15 mouse cellular contexts compared by ENCODE assay signal in the genomic region with DNA sequence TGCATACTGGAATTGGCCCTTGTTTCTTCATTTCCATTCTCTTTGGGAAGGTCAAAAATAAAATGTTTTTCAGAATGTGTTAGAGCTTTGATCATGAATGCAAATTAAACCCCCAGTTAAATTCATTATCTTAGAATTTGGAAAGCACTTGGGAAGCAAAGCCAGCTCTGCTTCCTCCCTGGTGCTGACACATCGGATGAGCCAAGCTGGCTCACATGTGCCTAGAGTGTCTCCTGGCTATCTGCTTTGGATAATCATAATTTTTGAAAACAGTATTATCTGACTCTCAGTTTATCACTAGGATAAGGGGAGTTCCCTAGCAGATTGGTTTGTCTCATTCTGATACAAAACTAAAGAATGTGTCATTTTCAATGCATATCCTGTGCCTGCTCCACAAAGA.
"Had no signal": no experiment of that assay in that cellular context is flagged by ENCODE, and none has a peak within 500 bp of the region (broad histone marks: within the 10 kb centered on the region; RNA-seq: fewer than 3 reads in every experiment).

No protein-coding gene starts in this region.

- H3K9ac ChIP-seq: neural tube, embryonic 15.5 days; stomach, embryonic 15.5 days had no signal

- DNase-seq: retina, postnatal 1 day; right cerebral cortex, adult 18-20 months; right cerebral cortex, postnatal 14 days; right cerebral cortex, postnatal 25 days; right cerebral cortex, postnatal 4 days; spleen, adult 18-20 months; thymus, adult 18-20 months; thymus, adult 2 months; thymus, postnatal 14 days; thymus, postnatal 25 days; thymus, postnatal 36 days; thymus, postnatal 4 days had no signal

- H3K9me3 ChIP-seq: neural tube, embryonic 15.5 days; stomach, embryonic 15.5 days had no signal

- H3K4me2 ChIP-seq: neural tube, embryonic 15.5 days; stomach, embryonic 15.5 days had no signal

- H3K27me3 ChIP-seq: neural tube, embryonic 15.5 days; stomach, embryonic 15.5 days had no signal

- H3K36me3 ChIP-seq: neural tube, embryonic 15.5 days; stomach, embryonic 15.5 days had no signal

- H3K4me1 ChIP-seq: neural tube, embryonic 15.5 days; stomach, embryonic 15.5 days had no signal

- H3K27ac ChIP-seq: neural tube, embryonic 15.5 days; stomach, embryonic 15.5 days; stomach, postnatal 0 days had no signal

- H3K4me3 ChIP-seq: neural tube, embryonic 15.5 days; stomach, embryonic 15.5 days had no signal
